Mouse (Mus musculus) G1E-ER4 (cell line): ENCODE results near the gene Macrod2. TPM values are rescaled to one million over a fixed set of nuclear protein-coding genes. Genes with fewer than 3 reads are reported as not detected.

ENCODE experiments used
- GATA1 ChIP-seq: IDR thresholded peaks from one replicate; pipeline ENCODE4 v1.8.0; 2012; ENCODE audit warnings: low read length, inconsistent platforms
- polyA plus RNA-seq: library from polyadenylated mRNA; stranded (reverse); fragments of >175 nt; gene quantifications from 2 replicates; pipeline ENCODE4 v1.2.3, GENCODE M21; 2012

Gene Macrod2
- polyA plus RNA-seq, 1 experiment = not detected

DNA sequence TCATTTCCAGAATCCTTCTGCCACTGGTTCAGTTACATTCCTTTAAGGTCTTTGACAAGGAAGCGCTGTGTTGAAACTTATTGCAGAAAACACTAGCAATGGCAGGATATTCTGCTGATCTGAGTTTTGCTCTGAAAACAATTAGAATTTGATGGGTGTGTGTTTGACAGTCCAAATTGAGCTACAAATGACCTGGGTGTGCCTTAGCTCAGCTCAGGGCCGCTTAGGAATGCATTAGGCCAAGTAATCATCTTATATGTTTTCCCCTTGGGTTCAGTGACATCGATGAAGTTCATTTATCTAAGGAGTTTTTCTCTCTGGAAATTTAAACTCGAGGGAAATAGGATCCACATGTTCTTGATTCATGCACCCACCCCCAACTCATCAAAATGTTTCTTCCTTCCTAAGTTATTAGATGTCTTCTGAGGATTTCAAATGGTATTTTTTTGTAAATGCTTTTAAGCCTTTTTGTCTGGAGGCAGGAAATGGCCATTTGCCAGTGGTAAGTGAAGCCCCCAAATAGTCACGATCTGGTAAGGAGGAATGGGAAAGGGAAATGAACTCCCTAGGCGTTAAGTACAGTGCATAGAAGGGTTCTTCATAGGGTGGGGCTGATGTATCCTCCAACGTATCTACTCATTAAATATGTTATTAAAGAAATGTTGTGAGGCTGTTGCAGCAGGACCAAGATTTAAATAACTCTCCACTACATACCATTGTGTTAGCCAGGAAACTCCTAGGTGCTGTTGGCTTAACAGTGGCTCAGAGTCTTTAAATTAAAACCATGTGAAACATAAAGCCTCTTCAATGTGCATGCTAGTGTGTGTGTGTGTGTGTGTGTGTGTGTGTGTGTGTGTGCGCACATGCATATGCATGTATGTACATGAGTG is 1430.7 kb downstream of the Macrod2 start:
- no peak for TF ChIP-seq GATA1

DNA sequence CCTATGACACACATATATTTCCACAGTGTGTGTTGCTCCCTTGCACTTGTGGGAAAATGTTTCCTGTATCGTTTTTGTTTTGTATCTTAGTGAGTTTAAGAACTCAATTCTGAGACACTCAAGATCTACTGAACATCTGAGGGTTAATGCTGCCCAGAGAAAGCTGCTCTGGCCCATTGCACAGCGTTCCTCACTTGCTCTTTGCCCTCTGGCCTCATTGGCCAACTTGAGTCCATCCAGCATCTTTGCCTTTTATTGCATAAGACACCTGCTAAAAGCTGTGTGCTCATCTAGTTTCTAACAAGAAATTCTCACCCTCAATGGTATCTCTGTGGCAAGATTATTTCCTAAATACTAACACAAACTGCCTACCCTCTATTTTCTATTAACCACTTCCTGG is 1435.4 kb downstream of the Macrod2 start:
- TF ChIP-seq GATA1 = no peak

GRCm38 (mm10) chr2:141831515-141831914 is 1436.4 kb downstream of the Macrod2 start:
- TF ChIP-seq GATA1 = no peak

GRCm38 (mm10) chr2:141834156-141834782 is 1439.2 kb downstream of the Macrod2 start:
- no peak for TF ChIP-seq GATA1

DNA sequence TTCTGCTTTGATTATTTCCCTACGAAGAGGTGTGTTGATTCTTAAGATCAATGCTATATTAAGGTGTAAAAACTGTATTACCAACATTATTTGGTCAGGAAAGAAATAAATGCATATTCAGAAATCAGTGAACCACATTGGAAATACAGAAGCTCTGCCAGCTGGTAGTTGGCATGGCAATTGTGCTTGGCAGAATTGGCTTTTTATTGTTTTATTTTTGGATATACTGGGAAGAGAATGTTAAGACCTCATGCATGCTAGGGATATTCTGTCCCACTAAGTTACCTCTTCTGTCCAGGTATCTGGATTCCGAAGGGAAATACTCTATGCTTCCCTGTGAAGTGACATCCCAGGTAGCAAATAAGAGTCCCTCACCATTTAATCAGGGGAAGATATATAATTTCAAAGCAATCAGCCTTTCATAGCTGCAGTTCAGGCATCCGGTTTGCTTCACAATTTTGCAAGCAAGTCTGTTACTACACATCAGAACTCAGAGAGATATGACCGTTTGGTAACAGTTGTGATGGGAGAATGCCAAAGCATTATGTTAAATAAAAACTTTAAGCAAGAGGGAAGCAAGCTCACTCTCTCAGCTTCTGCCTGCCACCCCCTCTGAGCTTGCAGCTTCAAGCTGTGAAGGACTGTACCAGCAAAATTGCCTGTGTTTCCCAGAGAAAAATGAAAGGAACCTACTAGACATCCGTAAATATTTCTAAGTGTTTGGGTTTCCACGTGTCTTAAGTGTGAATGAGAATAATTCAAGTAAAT is 1449.5 kb downstream of the Macrod2 start:
- no peak for TF ChIP-seq GATA1

DNA sequence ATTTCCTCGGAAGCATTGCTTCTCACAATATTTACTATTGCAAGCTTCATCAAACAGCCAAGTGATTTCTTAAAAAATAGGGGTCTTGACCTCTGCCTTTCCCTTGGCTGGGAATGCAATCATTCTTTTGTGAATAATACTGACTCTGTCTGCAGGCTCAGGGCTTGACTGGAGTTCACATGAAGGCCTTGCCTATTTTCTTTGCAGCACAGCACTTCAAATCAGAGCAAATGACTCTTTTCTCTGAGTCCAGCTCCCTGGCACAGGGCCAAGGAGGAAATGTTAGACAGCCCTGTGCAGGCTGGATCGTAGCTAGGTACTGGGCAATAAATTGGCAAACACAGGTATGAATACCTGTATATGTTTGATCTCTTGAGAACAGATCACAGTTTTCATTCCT is 1464.1 kb downstream of the Macrod2 start:
- TF ChIP-seq GATA1 = no peak

- no peak for TF ChIP-seq GATA1
Measured at GRCm38 (mm10) chr2:141861679-141862268, 1466.7 kb downstream of the Macrod2 start.

DNA sequence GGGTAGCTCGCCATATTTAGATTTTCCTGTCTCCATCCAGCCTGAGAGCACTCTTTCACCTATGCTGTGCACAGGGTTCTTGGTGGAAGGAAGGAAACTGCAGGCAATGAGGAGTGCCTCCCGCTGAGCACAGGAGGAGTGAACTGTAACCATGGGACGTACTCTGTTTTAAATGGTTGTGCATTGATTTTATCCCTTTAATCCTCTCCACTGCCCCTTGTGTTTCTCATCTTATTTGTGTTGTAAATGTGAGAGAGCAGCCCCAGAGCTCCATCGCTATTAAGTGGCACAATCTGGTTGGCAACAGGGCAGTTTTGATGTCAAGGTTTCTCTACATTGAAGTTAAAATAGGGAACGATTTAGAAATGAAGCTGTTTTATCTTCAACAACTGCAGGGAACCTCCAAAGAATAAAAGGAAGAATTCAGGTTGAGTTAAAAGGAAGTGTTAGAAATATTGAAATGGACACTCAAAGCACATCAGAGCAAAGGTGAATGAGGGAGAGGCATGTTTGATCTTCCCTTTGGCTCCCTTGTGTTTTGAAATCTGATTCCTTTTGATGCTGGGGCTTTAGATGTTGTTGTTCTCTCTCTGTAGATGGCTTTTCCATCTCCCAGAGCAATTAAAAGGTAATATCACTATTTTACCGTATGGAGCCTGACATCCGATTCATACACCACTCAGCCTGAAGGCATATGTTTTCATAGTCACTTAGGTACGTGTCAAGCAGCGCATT is 1467.6 kb downstream of the Macrod2 start:
- no peak for TF ChIP-seq GATA1

- TF ChIP-seq GATA1 = no peak
Measured at GRCm38 (mm10) chr2:141863628-141864165, 1468.6 kb downstream of the Macrod2 start.

GRCm38 (mm10) chr2:141870930-141871329 is 1475.8 kb downstream of the Macrod2 start:
- TF ChIP-seq GATA1 = no peak

GRCm38 (mm10) chr2:141876155-141876851 is 1481.2 kb downstream of the Macrod2 start:
- TF ChIP-seq GATA1 = no peak

GRCm38 (mm10) chr2:141876958-141877357 is 1481.8 kb downstream of the Macrod2 start:
- no peak for TF ChIP-seq GATA1

- no peak for TF ChIP-seq GATA1
Measured at GRCm38 (mm10) chr2:141878473-141878872, 1483.4 kb downstream of the Macrod2 start.

DNA sequence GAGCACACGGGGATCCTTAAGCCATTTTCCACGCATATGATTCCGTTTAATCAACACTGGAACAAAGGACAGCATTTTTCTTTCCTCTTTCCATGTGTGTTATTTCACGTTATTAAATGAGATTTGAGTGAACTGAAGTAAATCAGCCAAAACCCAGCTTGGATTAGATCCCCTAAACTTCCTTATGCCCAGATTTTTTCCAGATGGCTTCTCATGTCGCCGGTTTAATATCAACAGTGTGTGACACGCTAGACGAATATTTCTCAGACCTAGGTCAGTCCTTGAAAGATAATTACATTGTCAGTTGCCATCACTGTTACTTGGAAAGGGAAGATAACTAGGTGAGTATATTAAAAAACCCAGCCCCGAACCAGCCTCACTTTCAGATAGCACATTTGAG is 1484.6 kb downstream of the Macrod2 start:
- no peak for TF ChIP-seq GATA1
